Mouse (Mus musculus) retina, postnatal 7 days (tissue): ENCODE measurements at regions not wholly inside any gene's neighbourhood (a gene's known extent, or its start where the extent isn't known, plus 50 kb on each side); places are given as distances from the start of the nearest gene placed in this dataset.

Source experiments
- DNase-seq: peaks from one replicate; pipeline ENCODE4 v3.0.0-alpha.2; 2012; ENCODE audit warnings: low read depth, low spot score

- no peak for DNase-seq
Measured at GRCm38 (mm10) chr6:50915166-50916030, 261.2 kb upstream of the Npvf start.

DNA sequence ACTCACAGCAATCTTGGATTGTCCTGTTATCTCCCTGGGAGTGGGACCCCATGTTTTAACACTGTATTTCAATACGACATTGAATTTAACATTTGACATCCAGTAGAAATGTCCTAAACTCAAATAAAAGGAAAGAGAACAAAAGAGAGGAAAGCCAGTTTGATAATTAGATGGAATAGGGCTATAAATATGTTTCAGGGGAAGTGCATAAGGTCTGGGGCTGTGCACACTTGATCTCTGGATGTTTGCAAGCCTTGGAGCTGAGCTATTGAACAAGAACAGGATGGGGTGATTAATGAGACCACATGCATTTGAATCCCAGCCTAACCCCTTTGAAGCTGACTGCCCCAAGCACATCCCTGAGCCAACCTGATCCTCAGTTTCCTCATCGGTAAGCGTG is 264.0 kb upstream of the Npvf start:
- DNase-seq = no peak

- DNase-seq = no peak
Measured at GRCm38 (mm10) chr6:50922235-50922634, 268.0 kb upstream of the Npvf start.

DNA sequence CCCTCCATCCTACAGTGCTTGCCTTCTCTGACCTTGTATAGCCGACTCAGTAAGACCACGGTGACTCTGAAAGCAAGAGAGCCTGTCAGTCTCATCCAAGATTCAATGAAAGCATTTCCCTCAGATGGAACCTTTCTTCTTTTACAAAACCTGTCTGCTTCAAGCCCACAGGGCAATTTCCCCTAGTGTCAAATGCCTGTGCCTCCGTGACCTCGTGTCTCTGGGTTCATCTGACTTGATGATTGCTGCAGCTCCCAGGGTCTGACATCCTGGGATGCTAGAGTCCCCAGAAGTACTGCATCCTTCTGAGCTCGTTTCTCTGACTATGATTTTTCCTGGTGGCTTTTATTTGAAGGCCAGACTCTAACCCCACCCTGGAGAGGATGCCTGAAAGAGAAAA is 270.3 kb upstream of the Npvf start:
- DNase-seq = no peak

DNA sequence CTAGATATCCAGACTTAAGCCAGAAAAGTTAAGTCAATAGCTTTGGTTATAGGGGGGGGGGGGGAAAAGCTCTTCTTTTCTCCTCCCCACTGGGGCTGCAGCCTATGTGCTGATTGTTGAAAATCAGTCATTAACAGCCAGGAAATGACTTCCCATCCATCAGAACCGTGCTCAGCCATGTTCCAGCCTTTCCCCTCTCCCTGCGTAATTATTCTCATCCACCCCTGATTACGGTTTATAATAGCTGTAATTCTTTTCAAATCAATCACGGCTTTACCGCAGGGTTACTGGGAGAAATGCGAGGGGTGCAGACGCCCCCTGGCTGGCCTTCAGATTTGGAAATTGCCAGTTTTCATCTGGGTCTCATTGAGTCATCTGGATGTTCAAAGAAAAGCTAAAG is 270.8 kb upstream of the Npvf start:
- DNase-seq = no peak

GRCm38 (mm10) chr6:50926313-50926712 is 272.1 kb upstream of the Npvf start:
- DNase-seq = no peak

DNA sequence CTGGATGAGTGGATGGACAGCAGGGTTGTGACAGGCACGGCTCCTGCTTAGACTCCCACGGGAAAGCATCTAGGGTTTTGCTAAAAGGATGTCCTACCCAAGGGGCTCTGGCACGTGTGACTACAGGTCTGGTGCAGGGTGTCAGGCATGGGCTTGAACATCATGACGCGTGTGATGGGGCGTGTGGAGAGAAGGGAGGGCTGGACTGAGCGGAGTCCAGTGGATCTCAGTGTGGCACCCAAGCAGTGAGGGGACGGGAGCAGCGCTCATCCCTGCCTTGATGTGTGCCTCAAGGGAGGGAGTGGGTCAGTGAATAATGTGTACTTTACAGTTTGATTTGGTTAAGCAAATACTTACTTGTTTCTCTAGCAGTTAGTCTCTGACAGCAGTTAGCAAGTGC is 275.3 kb upstream of the Npvf start:
- no peak for DNase-seq

GRCm38 (mm10) chr6:50933510-50933909 is 279.3 kb upstream of the Npvf start:
- DNase-seq = no peak

DNA sequence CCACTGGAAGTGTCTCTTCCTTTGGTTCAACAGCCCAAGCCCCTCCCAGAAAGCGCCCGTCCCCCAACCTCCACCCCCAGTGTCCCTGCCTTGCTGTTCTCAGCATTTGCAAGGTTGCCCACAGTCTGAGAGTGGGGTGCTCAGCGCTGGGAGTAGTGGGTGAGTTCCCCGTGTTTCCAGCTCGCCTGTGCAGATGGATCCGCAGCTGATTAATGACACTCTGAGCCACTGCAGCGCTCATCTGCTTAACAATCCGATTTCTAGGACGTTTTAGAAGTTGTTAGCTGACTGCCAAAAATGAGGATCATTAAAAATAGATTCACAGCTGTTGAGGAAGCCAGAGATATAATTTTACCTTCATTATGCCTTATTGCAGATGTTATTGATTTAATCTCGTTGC is 280.0 kb upstream of the Npvf start:
- no peak for DNase-seq

GRCm38 (mm10) chr6:50936306-50936705 is 282.1 kb upstream of the Npvf start:
- DNase-seq = no peak

GRCm38 (mm10) chr6:50937094-50937493 is 282.9 kb upstream of the Npvf start:
- peak; percentile 59 for DNase-seq

- peak; percentile 14 for DNase-seq
Measured at GRCm38 (mm10) chr6:50938879-50939278, 284.6 kb upstream of the Npvf start.

- DNase-seq = no peak
Measured at GRCm38 (mm10) chr6:50939440-50939839, 285.2 kb upstream of the Npvf start.

DNA sequence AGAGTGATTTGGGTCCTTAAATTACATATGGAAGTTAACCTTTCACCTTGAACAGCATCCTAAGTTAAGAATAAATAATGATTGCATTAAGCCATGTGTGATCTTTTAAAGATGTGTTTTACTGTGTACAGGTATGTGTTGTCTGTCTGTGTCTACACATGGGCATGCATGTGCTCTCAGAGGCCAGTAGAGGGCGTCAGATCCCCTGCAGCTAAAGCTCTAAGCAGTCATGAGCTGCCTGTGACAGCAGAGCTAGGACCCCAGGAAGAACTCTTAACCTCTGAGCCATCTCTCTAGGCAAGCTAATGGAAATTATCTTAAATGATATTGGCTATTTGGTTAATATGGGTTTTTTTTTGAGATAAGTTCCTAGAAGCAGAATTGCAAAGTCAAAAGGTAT is 285.9 kb upstream of the Npvf start:
- no peak for DNase-seq

GRCm38 (mm10) chr6:50940641-50941398 is 286.6 kb upstream of the Npvf start:
- DNase-seq = no peak

DNA sequence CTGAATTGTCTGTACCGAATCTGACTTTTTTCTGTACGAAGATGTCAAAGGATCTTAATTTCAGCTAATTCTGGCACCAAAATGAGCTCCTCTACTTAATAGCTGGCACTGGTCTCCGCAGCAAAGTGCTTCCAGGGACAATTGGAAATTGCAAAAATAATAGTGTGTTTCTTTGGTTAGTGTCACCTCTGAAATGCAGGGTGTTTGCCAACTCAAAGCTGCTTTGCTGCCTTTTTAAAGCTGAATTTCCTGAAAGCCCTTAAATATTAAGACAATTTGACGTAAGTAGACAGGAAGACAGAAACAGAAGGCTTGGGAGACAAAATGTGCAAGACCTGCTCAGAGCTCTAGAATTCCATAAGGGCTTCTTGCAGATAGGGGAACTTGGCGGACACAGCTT is 288.5 kb upstream of the Npvf start:
- no peak for DNase-seq

DNA sequence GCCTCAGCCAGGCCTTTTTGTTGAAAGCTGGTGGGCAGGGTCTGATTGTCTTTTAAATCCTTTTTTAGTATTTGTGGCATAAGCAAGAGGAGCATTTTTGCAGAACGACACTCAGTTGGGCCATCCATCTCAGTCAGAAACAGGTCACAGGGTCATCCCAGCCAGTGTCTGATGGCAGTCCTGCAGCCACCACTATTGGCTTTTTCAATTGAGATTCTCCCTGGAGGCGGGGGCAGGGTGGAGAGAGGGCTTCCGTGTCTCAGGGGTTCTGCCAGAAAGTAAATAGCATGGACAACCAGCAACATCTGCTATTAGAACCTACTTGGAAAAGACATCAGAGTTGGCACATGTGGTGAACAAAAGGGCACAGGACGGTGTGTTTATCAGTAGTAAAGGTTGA is 293.8 kb upstream of the Npvf start:
- no peak for DNase-seq

DNA sequence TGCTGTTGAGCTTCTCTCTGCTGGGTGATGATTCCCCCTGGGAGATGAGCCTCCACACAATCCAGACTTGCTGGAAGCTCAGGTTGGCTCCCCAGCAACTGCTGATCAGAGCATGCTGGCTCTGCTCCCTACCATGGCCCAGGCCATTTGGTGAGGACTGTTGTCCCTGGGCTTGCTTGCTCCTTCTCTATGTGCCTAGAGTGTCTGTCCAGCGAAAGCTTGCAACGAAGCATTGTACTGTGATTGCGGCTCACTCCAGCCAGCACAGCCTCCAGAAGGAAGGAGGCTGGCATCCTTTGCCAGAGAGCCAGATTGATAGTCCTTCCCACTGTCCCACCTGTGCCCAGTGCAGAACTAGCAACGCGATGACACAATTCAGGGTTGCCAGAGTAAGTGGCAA is 295.1 kb upstream of the Npvf start:
- no peak for DNase-seq

GRCm38 (mm10) chr6:50949883-50950583 is 295.8 kb upstream of the Npvf start:
- DNase-seq = no peak

DNA sequence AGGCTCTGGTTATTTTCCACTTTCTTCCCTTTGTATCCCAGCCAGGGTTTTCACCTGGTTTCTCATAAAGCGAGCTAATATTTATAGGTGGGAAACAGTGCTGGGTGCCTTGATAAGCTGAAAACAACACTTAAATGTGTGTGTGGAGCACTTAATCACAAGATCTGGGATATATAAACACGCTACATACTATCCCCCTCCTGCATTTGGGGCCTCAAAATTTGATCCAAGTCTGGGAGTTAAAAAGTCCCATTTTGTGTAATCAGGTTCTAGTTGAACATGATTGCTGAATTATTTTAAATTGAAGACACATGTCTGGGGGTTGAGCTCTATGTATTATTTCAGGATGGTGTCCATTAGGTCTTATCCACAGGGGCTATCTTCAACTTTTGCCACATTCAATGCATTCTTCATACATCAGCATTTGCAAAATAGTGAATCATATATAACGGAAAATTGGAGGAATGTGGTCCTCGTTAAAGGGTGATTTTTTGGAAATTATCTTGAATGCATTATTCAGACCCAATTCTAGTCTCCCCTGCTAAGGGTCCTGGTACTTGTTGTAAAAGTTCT is 303.2 kb upstream of the Npvf start:
- DNase-seq = no peak

DNA sequence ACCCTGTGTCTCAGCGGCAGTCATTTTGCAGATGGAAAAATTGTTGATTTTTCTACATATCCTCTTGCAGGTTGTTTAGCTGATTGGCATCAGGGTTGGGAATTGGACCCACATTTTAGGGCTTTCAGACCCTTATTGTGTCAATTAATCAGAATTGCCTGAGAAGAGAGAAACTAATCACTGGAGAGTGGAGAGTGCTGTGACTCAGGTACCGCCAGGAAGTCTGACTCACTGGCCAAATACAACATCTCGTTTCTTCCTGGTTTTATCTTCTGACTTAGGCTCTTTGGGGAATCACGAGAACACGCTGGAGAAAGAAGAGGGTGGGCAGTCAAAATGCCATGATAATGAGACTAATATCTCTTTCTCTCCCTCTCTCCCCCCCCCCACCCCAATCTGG is 306.1 kb upstream of the Npvf start:
- no peak for DNase-seq

DNA sequence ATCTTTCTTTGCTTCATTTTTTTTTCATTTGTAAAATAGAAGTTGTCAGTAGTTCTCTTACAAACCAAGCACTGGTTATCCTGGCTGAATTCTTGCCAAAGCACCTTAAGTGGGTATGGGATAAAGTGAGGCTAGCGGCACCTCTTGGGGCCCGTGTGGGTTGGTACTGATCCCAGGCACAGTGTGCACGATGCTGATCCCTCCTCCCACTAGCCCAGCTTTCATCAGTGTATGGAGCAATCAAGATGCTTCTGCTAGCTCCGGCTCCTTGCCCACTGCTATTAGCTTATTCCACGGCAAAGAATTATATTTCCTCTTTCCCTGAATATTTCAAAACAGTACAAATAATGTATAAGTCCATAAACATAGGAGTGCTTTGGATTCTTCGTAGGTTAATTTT is 307.4 kb upstream of the Npvf start:
- no peak for DNase-seq
